Mouse (Mus musculus): ENCODE measurements around the gene Drd4.

DNA sequence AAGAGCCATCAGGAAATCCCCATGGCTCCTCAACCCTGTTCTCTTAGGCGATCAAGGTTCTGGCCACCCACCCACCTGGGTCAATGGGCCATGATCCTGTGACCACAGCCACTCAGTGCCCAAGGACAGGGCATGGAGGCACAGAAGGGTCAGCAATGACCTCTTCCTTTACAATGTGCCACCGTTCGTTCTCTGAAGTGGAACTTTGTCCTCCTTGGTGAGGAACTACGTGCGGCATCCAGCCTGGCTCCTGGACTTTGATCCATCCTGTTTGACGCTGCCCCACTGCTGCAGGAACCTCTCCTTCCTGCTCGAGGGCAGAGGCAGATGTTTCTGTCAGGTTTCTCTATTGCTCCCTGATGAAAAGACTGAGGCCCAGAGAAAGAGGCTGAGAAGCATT, 51.9 kb downstream of the Drd4 start:
- TF ChIP-seq CTCF (conservative IDR thresholded peaks at IDR 0.05; ENCODE audit: insufficient read depth, insufficient read length, low read depth, low read length) (no peak), POLR2A (IDR thresholded peaks at IDR 0.05; ENCODE audit: low read depth, low read length) (no peak)

Data from kidney, adult 2 months (tissue).